In the genomic region with DNA sequence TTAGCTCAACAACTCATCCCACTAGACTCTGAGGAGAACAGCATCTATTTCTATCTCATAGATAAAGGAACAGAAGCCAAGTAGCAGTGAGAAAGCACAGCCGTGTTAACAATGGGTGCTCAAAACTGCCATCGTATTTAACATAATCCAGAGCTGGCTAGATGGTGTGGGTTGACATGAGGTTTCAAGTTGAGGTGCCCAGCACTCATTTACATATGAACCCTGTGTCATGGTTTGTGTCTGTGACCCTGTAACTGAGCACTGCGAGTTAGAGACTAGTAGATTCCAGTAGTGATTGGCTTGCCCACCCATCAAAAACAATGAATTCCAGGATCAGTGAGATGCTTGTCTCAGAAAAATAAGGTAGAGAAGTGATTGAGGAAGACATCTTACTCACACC, we compare ENCODE assay signal across 26 mouse cellular contexts.
"Had no signal": no experiment of that assay in that cellular context is flagged by ENCODE, and none has a peak within 500 bp of the region (broad histone marks: within the 10 kb centered on the region; RNA-seq: fewer than 3 reads in every experiment).

No protein-coding gene starts in this region.

- DNase-seq: forebrain, postnatal 0 days; gastrocnemius, postnatal 14 days; gastrocnemius, postnatal 36 days; heart, adult 18-20 months; heart, postnatal 36 days; kidney, adult 18-20 months; kidney, adult 8-10 months; kidney, postnatal 10 days; kidney, postnatal 25 days; kidney, postnatal 4 days; liver; liver, embryonic 13.5 days had no signal

- H3K4me1 ChIP-seq: hindbrain, embryonic 10.5 days; hindbrain, embryonic 12.5 days; intestine, embryonic 15.5 days; limb, embryonic 10.5 days; limb, embryonic 12.5 days; liver, embryonic 13.5 days had no signal

- H3K36me3 ChIP-seq: heart, embryonic 10.5 days; heart, embryonic 15.5 days; hindbrain, embryonic 10.5 days; hindbrain, embryonic 12.5 days; intestine, embryonic 15.5 days; limb, embryonic 10.5 days; limb, embryonic 12.5 days; liver, embryonic 13.5 days had no signal

- ATAC-seq: forebrain, postnatal 0 days; hindbrain, embryonic 16.5 days; inflammation-experienced regulatory T-cells, adult 6 months; intestine, embryonic 15.5 days; intestine, postnatal 0 days had no signal

- H3K9me3 ChIP-seq: heart, embryonic 10.5 days; heart, embryonic 15.5 days; hindbrain, embryonic 10.5 days; hindbrain, embryonic 12.5 days; intestine, embryonic 15.5 days; limb, embryonic 10.5 days; limb, embryonic 12.5 days; liver, embryonic 13.5 days had no signal

- H3K4me3 ChIP-seq: heart, embryonic 10.5 days; heart, embryonic 15.5 days; hindbrain, embryonic 10.5 days; hindbrain, embryonic 12.5 days; intestine, embryonic 15.5 days; layer of hippocampus, adult 2 months; left cerebral cortex, adult 2 months; limb, embryonic 10.5 days; limb, embryonic 12.5 days; liver, embryonic 13.5 days had no signal

- H3K27me3 ChIP-seq: heart, embryonic 15.5 days; hindbrain, embryonic 12.5 days; intestine, embryonic 15.5 days; limb, embryonic 12.5 days; liver, embryonic 13.5 days had no signal

- H3K9ac ChIP-seq: forebrain, postnatal 0 days; heart, embryonic 15.5 days; hindbrain, embryonic 12.5 days; hindbrain, embryonic 14.5 days; intestine, embryonic 15.5 days; limb, embryonic 12.5 days; liver, embryonic 13.5 days had no signal

- H3K4me2 ChIP-seq: heart, embryonic 15.5 days; hindbrain, embryonic 12.5 days; hindbrain, embryonic 14.5 days; intestine, embryonic 15.5 days; limb, embryonic 12.5 days; liver, embryonic 11.5 days; liver, embryonic 13.5 days had no signal

- H3K27ac ChIP-seq: heart, embryonic 10.5 days; heart, embryonic 15.5 days; hindbrain, embryonic 10.5 days; hindbrain, embryonic 12.5 days; hindbrain, embryonic 14.5 days; intestine, embryonic 15.5 days; layer of hippocampus, adult 2 months; left cerebral cortex, adult 2 months; limb, embryonic 10.5 days; limb, embryonic 12.5 days; liver, embryonic 13.5 days had no signal
